8 mouse cellular contexts compared by ENCODE assay signal in the genomic region with DNA sequence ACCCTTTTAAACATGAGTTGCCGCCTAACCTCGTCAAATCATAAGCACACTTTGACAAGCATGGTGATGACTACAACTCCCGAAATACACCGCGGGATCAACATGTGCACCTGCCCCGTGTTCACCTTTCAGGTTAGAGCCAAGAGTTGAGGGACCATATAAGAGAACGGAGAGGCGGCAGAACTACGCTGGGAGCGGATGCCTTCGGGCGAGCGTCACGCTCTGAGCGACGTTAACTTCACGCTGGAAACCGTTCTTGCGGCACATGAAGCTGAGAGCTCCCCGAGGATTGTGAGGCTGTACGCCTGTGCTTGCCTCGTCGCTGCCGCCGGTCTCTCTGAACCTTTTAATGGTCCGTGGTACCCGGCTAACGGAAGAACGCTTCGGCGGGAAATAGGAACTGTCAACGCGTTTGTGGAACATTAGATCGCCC. TPM values are rescaled to one million over a fixed set of nuclear protein-coding genes. Genes with fewer than 3 reads are reported as not detected.
DNase-seq lines count a peak whose midpoint lies in the region; ATAC-seq and TF ChIP-seq lines count a peak whose summit lies in the region.

No protein-coding gene starts in this region.

- peak overlapping the region; percentile 96 for H3K4me3 ChIP-seq in embryonic facial prominence, embryonic 13.5 days
- peak overlapping the region; percentile 92 for H3K4me3 ChIP-seq in heart, adult 2 months
- peak overlapping the region; percentile 99 for H3K4me3 ChIP-seq in limb, embryonic 14.5 days (replicated peaks; ENCODE audit: low read length)
- H3K4me3 ChIP-seq in midbrain, embryonic 16.5 days (ENCODE audit: low read depth, low read length), result peak overlapping the region; percentile 98
- H3K4me3 ChIP-seq in spleen, adult 2 months (ENCODE audit: extremely low read depth, insufficient read depth, insufficient read length), result peak overlapping the region; percentile 98

- WGBS in embryonic facial prominence, embryonic 13.5 days, result under 1% methylated on average over 34 of the region's 34 CpGs
- under 1% methylated on average over 34 of the region's 34 CpGs for WGBS in heart, adult 2 months
- under 1% methylated on average over 33 of the region's 34 CpGs for WGBS in limb, embryonic 14.5 days
- WGBS in midbrain, embryonic 16.5 days, result under 1% methylated on average over 34 of the region's 34 CpGs
- WGBS in spleen, adult 2 months, result under 1% methylated on average over 34 of the region's 34 CpGs

- TF ChIP-seq POLR2A in heart, adult 2 months (IDR thresholded peaks at IDR 0.05; ENCODE audit: insufficient read depth, low read depth, low read length), result no peak
- TF ChIP-seq POLR2A in limb, embryonic 14.5 days (IDR thresholded peaks at IDR 0.05; ENCODE audit: borderline replicate concordance, extremely low read depth, insufficient read depth, insufficient read length), result no peak
- TF ChIP-seq POLR2A in spleen, adult 2 months (IDR thresholded peaks at IDR 0.05; ENCODE audit: low read depth, low read length), result no peak

- H3K9ac ChIP-seq in embryonic facial prominence, embryonic 13.5 days, result peak overlapping the region; percentile 100
- H3K9ac ChIP-seq in heart, adult 2 months (ENCODE audit: low read depth, low read length), result peak overlapping the region; percentile 61
- peak overlapping the region; percentile 100 for H3K9ac ChIP-seq in limb, embryonic 14.5 days (ENCODE audit: low read depth, low read length, severe bottlenecking)
- peak overlapping the region; percentile 68 for H3K9ac ChIP-seq in midbrain, embryonic 16.5 days (ENCODE audit: low read depth, low read length)

- intact Hi-C loops in heart, adult 2 months (cut with DNase I), result loop anchor here (2.0 to 10.0 kb wide), 3 partner anchors 41 to 343 kb away; a partner anchor contains a TSS

- 0 out of 2 replicates have a peak, but pooled peaks have one; percentile 20 for TF ChIP-seq EP300 in heart, adult 2 months (IDR thresholded peaks at IDR 0.05; ENCODE audit: insufficient read depth, low read depth, low read length)

- no peaks in the 10 kb centered on the region for H3K27me3 ChIP-seq in embryonic facial prominence, embryonic 13.5 days
- H3K27me3 ChIP-seq in heart, adult 2 months (ENCODE audit: control insufficient read depth, insufficient read depth, low read length), result no peaks in the 10 kb centered on the region
- no peaks in the 10 kb centered on the region for H3K27me3 ChIP-seq in limb, embryonic 14.5 days (ENCODE audit: control insufficient read depth, insufficient read depth, low read length)
- no peaks in the 10 kb centered on the region for H3K27me3 ChIP-seq in midbrain, embryonic 16.5 days (ENCODE audit: control insufficient read depth, insufficient read depth, low read depth, low read length)
- no peaks in the 10 kb centered on the region for H3K27me3 ChIP-seq in spleen, adult 2 months (ENCODE audit: control insufficient read depth, insufficient read depth, low read length)

- peaks cover 12% of the 10 kb centered on the region for H3K4me1 ChIP-seq in embryonic facial prominence, embryonic 13.5 days
- peaks cover 2% of the 10 kb centered on the region; the same call in 1 of the 2 replicates for H3K4me1 ChIP-seq in heart, adult 2 months (ENCODE audit: control insufficient read depth, insufficient read depth, low read length)
- H3K4me1 ChIP-seq in limb, embryonic 14.5 days (ENCODE audit: control insufficient read depth, insufficient read depth, low read length), result peaks cover 7% of the 10 kb centered on the region
- peaks cover 21% of the 10 kb centered on the region for H3K4me1 ChIP-seq in midbrain, embryonic 16.5 days (ENCODE audit: control insufficient read depth, insufficient read depth, low read length)
- peaks cover 4% of the 10 kb centered on the region; the same call in 1 of the 2 replicates for H3K4me1 ChIP-seq in spleen, adult 2 months (ENCODE audit: control insufficient read depth, insufficient read depth, insufficient read length)

- TF ChIP-seq CTCF in heart, adult 2 months (IDR thresholded peaks at IDR 0.05), result no peak
- no peak for TF ChIP-seq CTCF in spleen, adult 2 months (IDR thresholded peaks at IDR 0.05; ENCODE audit: extremely low read depth, insufficient read depth, insufficient read length, insufficient replicate concordance)

- DNase-seq in embryo, embryonic 10 days (ENCODE audit: low spot score), result peak; percentile 44
- DNase-seq in embryo, embryonic 9.5 days (ENCODE audit: extremely low spot score), result no peak
- DNase-seq in heart, adult 2 months, result peak; percentile 49 to 65
- peak; percentile 86 for DNase-seq in kidney, adult 9 months
- DNase-seq in limb, embryonic 14.5 days (ENCODE audit: low spot score), result peak; percentile 40
- DNase-seq in spleen, adult 2 months (ENCODE audit: low read depth in 1 of 2, low spot score in 2 of 2), result peak; percentile 41 to 60

- peak; percentile 1; the same call in 1 of the 2 replicates for ATAC-seq in embryonic facial prominence, embryonic 13.5 days (ENCODE audit: insufficient number of reproducible peaks, insufficient read depth, low FRiP score, low TSS enrichment, low read depth)
- ATAC-seq in limb, embryonic 14.5 days (ENCODE audit: low FRiP score, low read depth), result peak; percentile 1; the same call in 1 of the 2 replicates
- peak; percentile 65 for ATAC-seq in midbrain, embryonic 16.5 days

- H3K79me2 ChIP-seq in heart, adult 2 months (replicated peaks; ENCODE audit: control insufficient read depth, insufficient read depth, low read length), result no peaks in the 10 kb centered on the region

- H3K36me3 ChIP-seq in embryonic facial prominence, embryonic 13.5 days, result no peaks in the 10 kb centered on the region
- H3K36me3 ChIP-seq in heart, adult 2 months (ENCODE audit: control insufficient read depth, insufficient read depth, low read length), result peaks cover 2% of the 10 kb centered on the region; the same call in 1 of the 2 replicates
- H3K36me3 ChIP-seq in limb, embryonic 14.5 days (ENCODE audit: control insufficient read depth, insufficient read depth, low read length), result 0 out of 2 replicates have a peak, but pooled peaks cover 2% of the 10 kb centered on the region
- H3K36me3 ChIP-seq in midbrain, embryonic 16.5 days (ENCODE audit: control insufficient read depth, insufficient read depth, low read length), result no peaks in the 10 kb centered on the region
- H3K36me3 ChIP-seq in spleen, adult 2 months (ENCODE audit: control insufficient read depth, insufficient read depth, low read length), result no peaks in the 10 kb centered on the region

- H3K4me2 ChIP-seq in embryonic facial prominence, embryonic 13.5 days, result peak overlapping the region; percentile 85
- peak overlapping the region; percentile 86 for H3K4me2 ChIP-seq in limb, embryonic 14.5 days (replicated peaks; ENCODE audit: low read depth, low read length, severe bottlenecking)
- H3K4me2 ChIP-seq in midbrain, embryonic 16.5 days (ENCODE audit: low read length), result peak overlapping the region; percentile 72

- no peaks in the 10 kb centered on the region for H3K9me3 ChIP-seq in embryonic facial prominence, embryonic 13.5 days
- no peaks in the 10 kb centered on the region for H3K9me3 ChIP-seq in limb, embryonic 14.5 days (ENCODE audit: control insufficient read depth, low read length)
- no peaks in the 10 kb centered on the region for H3K9me3 ChIP-seq in midbrain, embryonic 16.5 days (replicated peaks; ENCODE audit: control insufficient read depth, low read length, poor library complexity, severe bottlenecking)

- peak overlapping the region; percentile 74 for H3K27ac ChIP-seq in embryonic facial prominence, embryonic 13.5 days
- H3K27ac ChIP-seq in heart, adult 2 months, result peak overlapping the region; percentile 96
- H3K27ac ChIP-seq in limb, embryonic 14.5 days (replicated peaks; ENCODE audit: low read depth, low read length), result peak overlapping the region; percentile 99
- H3K27ac ChIP-seq in midbrain, embryonic 16.5 days (ENCODE audit: low read length), result peak overlapping the region; percentile 97
- H3K27ac ChIP-seq in spleen, adult 2 months (ENCODE audit: insufficient read depth, low read length), result peak overlapping the region; percentile 76

RNA-seq across cellular contexts. Expression of a gene that starts 0.7 kb away (rescaled TPM):
- polyA plus RNA-seq in embryonic facial prominence, embryonic 13.5 days (2015; fragmentation: Nextera tagmentation; extraction: Ambion mirVana), result 107 and 111 TPM in 2 replicates
- 10 to 100 TPM; 28.4 to 41.2 TPM for total RNA-seq in heart, adult 2 months (2021)
- 3.7 and 5.9 TPM in 2 replicates for polyA plus RNA-seq in heart, adult 2 months (2012; rRNA removed)
- polyA plus RNA-seq in limb, embryonic 14.5 days (2012; rRNA removed), result 16.2 and 21.0 TPM in 2 replicates
- polyA plus RNA-seq in limb, embryonic 14.5 days (2014; fragmentation: Nextera tagmentation; extraction: Ambion mirVana), result 77.8 and 81.2 TPM in 2 replicates
- polyA plus RNA-seq in midbrain, embryonic 16.5 days (2015; fragmentation: Nextera tagmentation; extraction: Ambion mirVana), result 69.0 and 80.4 TPM in 2 replicates
- polyA plus RNA-seq in spleen, adult 2 months (2012; rRNA removed), result 7.8 and 8.1 TPM in 2 replicates

RNA-seq across cellular contexts. Expression of a gene that starts 41.4 kb away (rescaled TPM):
- polyA plus RNA-seq in embryonic facial prominence, embryonic 13.5 days (2015; fragmentation: Nextera tagmentation; extraction: Ambion mirVana), result 37.8 and 38.2 TPM in 2 replicates
- 10 to 100 TPM; 25.7 to 29.1 TPM for total RNA-seq in heart, adult 2 months (2021)
- 11.7 and 13.2 TPM in 2 replicates for polyA plus RNA-seq in heart, adult 2 months (2012; rRNA removed)
- polyA plus RNA-seq in limb, embryonic 14.5 days (2012; rRNA removed), result 24.5 and 32.2 TPM in 2 replicates
- 35.8 and 37.4 TPM in 2 replicates for polyA plus RNA-seq in limb, embryonic 14.5 days (2014; fragmentation: Nextera tagmentation; extraction: Ambion mirVana)
- polyA plus RNA-seq in midbrain, embryonic 16.5 days (2015; fragmentation: Nextera tagmentation; extraction: Ambion mirVana), result 27.0 and 27.5 TPM in 2 replicates
- 5.6 and 6.2 TPM in 2 replicates for polyA plus RNA-seq in spleen, adult 2 months (2012; rRNA removed)

Comparison
In these comparisons a context has a peak if more than half of its experiments do, and no peak if none do; other contexts are left out.
1. ATAC-seq: peak in every context shown above with its lines; median percentile 65 in midbrain, embryonic 16.5 days; 1 in embryonic facial prominence, embryonic 13.5 days; 1 in limb, embryonic 14.5 days.